Mouse (Mus musculus): ENCODE measurements around the gene Spint2.

- TF ChIP-seq POLR2A (IDR thresholded peaks at IDR 0.05; ENCODE audit: control insufficient read depth, low read depth, low read length): no peak
- no peak for TF ChIP-seq CTCF (IDR thresholded peaks at IDR 0.05; ENCODE audit: control insufficient read depth, insufficient read depth, insufficient replicate concordance, low read depth, low read length)
These were observed 50.2 kb downstream of the Spint2 start for GRCm38 (mm10) chr7:29231517-29231916.

Data from testis, adult 2 months (tissue).